Mouse (Mus musculus): ENCODE data around the gene Map4k4. TPM values are rescaled to one million over a fixed set of nuclear protein-coding genes. Genes with fewer than 3 reads are reported as not detected.

Gene Map4k4
- polyA plus RNA-seq, 1 experiment from 2014 or later, result 49.3 TPM

DNA sequence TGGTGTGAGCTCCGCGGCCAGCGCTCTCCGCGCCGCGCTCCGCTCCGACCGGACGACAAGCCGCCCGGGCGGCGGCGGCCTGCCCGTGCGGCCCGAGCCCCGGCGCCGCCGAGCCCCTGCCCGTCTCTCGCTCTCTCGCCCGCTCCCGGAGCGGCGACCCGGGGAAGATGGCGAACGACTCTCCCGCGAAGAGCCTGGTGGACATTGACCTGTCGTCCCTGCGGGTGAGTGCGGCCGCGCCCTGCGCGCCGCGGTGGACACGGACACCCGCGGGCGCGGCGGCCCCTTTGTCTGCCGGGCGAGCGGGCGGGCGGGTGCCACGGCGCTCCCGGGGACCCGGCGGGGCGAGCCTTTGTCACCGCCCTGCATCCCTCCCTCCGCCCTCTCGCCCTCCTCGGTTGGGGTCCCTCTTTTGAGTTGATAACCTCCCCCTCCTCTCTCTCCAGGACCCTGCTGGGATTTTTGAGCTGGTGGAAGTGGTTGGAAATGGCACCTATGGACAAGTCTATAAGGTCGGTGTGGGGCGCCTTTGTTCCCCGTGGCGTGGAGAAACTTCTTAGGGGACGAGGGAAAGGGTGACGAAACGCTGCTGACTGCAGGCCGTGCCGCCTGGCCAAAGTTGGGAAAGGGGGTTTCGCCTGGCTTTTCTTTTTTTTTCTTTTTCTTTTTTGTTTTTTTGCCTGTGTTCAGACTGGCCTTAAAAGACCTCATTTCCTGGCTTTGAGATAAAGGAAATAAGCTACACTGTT lies 524 bp downstream of the Map4k4 start:
- WGBS, result under 1% methylated on average over 64 of the region's 75 CpGs
- no peak for TF ChIP-seq CTCF (IDR thresholded peaks at IDR 0.05; ENCODE audit: low read depth)
- Histone ChIP-seq H3K36me3 (ENCODE audit: insufficient read depth) (peaks cover 18% of the 10 kb centered on the region), H3K27me3 (ENCODE audit: insufficient read depth, low read length) (no peaks in the 10 kb centered on the region), H3K4me3 (ENCODE audit: low read depth, low read length) (peak overlapping the region; percentile 97), H3K4me2 (peak overlapping the region; percentile 93), H3K27ac (ENCODE audit: low read depth) (peak overlapping the region; percentile 99), H3K4me1 (ENCODE audit: insufficient read depth) (peaks cover 29% of the 10 kb centered on the region), H3K9ac (peak overlapping the region; percentile 99), H3K9me3 (ENCODE audit: low read depth, low read length) (no peaks in the 10 kb centered on the region)
- DNase-seq (peak; percentile 69), ATAC-seq (ENCODE audit: insufficient read depth) (peak; percentile 39)

DNA sequence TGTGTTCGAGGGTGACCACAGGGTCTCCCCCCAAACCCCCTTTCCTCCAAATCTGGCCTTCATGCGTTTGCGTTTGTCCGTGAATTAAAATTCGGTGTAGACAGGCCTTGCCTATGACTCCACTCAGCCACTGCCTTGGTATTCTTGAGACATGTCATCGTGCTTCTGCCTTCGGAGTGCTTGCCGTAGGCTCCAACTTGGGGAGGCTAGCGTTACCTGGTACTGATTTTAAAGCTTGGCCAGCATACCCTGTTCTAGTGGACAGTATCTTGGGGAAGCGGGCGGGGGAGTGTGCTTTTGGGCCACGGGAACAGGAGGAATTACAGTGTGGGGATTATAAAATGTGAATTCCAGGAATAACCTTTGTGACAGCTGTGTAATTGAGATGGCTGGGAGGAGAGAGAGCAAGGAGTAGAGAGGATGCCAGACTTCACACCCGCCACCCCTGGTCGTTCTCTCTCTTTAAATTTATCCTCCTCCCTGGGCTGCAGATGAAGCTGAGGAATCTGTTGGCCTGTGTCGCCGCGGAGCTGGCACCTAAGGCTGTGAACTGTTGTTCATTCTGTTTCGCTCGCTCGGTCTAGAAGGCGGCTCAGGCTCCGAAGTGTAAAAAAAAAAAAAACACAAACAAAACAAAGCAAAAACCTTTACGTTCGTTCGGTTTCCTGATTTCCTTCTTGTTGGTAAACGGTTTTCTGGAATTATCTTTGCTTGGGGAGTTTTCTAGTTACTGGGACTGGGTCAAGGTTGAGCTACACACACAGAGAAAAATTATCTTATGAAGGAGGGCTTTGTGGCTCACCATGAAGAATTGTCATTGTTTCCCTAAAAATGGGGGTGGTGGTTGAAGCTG lies 1.4 kb downstream of the Map4k4 start:
- H3K27ac ChIP-seq (ENCODE audit: low read depth), result peak overlapping the region; percentile 99
- peaks cover 28% of the 10 kb centered on the region for H3K4me1 ChIP-seq (ENCODE audit: insufficient read depth)
- H3K9ac ChIP-seq, result peak overlapping the region; percentile 99
- H3K9me3 ChIP-seq (ENCODE audit: low read depth, low read length), result no peaks in the 10 kb centered on the region
- TF ChIP-seq CTCF (IDR thresholded peaks at IDR 0.05; ENCODE audit: low read depth), result no peak
- DNase-seq (peak; percentile 55), ATAC-seq (ENCODE audit: insufficient read depth) (no peak)
- 1% methylated on average over 26 of the region's 26 CpGs for WGBS
- peaks cover 21% of the 10 kb centered on the region for H3K36me3 ChIP-seq (ENCODE audit: insufficient read depth)
- peak overlapping the region; percentile 93 for H3K4me2 ChIP-seq
- peak overlapping the region; percentile 97 for H3K4me3 ChIP-seq (ENCODE audit: low read depth, low read length)
- H3K27me3 ChIP-seq (ENCODE audit: insufficient read depth, low read length), result no peaks in the 10 kb centered on the region

DNA sequence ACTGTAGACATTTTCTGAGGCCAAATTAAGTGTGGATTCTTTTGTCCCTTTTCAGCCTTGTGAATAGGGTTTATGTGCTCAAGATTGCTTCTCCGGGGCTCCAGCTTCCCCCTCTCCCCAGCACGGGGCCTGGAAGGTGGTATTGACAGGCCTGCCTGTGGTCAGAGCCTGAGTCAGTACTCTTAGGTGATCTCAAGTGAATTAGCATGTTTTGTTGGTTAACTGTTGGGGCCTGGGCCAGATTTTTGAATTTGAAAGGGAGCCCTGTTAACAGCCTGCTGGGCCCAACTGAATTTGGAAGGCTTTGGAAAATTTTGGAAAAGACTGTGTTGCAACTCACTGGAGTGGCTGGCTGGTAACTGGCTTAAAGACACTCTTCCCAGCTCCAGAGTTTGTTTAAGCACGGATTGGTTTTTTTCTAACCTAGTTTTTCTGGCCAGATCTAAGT lies 2.0 kb downstream of the Map4k4 start:
- Histone ChIP-seq H3K4me2 (peak overlapping the region; percentile 93), H3K27ac (ENCODE audit: low read depth) (peak overlapping the region; percentile 99), H3K4me1 (ENCODE audit: insufficient read depth) (peaks cover 31% of the 10 kb centered on the region), H3K9me3 (ENCODE audit: low read depth, low read length) (no peaks in the 10 kb centered on the region), H3K9ac (peak overlapping the region; percentile 99), H3K27me3 (ENCODE audit: insufficient read depth, low read length) (no peaks in the 10 kb centered on the region), H3K4me3 (ENCODE audit: low read depth, low read length) (peak overlapping the region; percentile 97), H3K36me3 (ENCODE audit: insufficient read depth) (peaks cover 26% of the 10 kb centered on the region)
- WGBS, result 4% methylated on average over 3 of the region's 3 CpGs
- no peak for TF ChIP-seq CTCF (IDR thresholded peaks at IDR 0.05; ENCODE audit: low read depth)
- ATAC-seq (ENCODE audit: insufficient read depth) (no peak), DNase-seq (peak; percentile 56)

DNA sequence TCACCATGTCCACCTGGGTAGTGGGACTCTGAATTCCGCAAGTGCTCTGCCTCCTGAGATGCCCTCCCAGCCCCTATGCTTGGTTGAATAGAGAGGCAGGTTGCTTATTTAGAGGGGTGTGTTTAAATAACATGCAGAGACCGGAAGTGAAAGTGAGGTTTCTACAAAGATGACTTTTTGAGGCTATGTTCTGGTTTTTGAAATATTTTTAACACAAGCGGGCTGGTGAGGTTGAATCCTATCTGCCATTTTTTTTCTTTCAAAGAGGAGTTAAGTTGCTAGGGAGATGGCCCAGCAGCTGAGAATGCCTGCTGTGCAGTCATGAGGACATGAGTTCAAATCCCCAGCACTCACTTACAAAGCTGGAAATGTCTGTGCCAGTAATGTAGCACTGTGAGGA lies 4.0 kb downstream of the Map4k4 start:
- Histone ChIP-seq H3K4me3 (ENCODE audit: low read depth, low read length) (no peak overlapping the region), H3K9me3 (ENCODE audit: low read depth, low read length) (no peaks in the 10 kb centered on the region), H3K36me3 (ENCODE audit: insufficient read depth) (peaks cover 31% of the 10 kb centered on the region), H3K27ac (ENCODE audit: low read depth) (no peak overlapping the region), H3K9ac (no peak overlapping the region), H3K4me1 (ENCODE audit: insufficient read depth) (peaks cover 31% of the 10 kb centered on the region), H3K4me2 (peak overlapping the region; percentile 20; the same call in 1 of the 2 replicates), H3K27me3 (ENCODE audit: insufficient read depth, low read length) (no peaks in the 10 kb centered on the region)
- DNase-seq, result no peak
- 79% methylated on average over 3 of the region's 3 CpGs for WGBS
- TF ChIP-seq CTCF (IDR thresholded peaks at IDR 0.05; ENCODE audit: low read depth), result no peak
- ATAC-seq (ENCODE audit: insufficient read depth), result no peak

DNA sequence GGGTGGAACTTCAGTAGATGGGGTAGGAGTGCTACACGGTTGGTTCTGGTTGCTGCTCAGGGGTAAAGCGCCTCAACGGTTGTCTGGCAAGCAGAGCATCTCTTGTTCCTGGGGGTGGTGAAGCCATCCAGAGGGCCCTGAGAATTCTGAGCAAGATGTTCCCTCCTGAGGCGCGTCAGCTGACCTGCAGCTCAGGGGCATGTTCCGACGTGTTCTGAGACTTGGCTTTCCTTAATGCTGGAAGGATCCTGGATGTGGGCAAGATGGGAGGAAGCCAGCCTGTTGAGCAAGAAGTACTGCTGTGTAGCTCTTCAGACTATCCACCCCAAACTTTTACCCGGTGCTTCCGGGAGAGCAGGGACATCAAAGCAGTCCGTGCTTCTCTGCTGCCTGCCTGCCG lies 6.2 kb downstream of the Map4k4 start:
- TF ChIP-seq CTCF (IDR thresholded peaks at IDR 0.05; ENCODE audit: low read depth), result no peak
- H3K36me3 ChIP-seq (ENCODE audit: insufficient read depth), result peaks cover 45% of the 10 kb centered on the region
- H3K9ac ChIP-seq, result peak overlapping the region; percentile 26; the same call in 1 of the 2 replicates
- H3K9me3 ChIP-seq (ENCODE audit: low read depth, low read length), result no peaks in the 10 kb centered on the region
- no peaks in the 10 kb centered on the region for H3K27me3 ChIP-seq (ENCODE audit: insufficient read depth, low read length)
- H3K4me2 ChIP-seq, result peak overlapping the region; percentile 32; the same call in 1 of the 2 replicates
- WGBS, result 37% methylated on average over 11 of the region's 11 CpGs
- ATAC-seq (ENCODE audit: insufficient read depth) (no peak), DNase-seq (no peak)
- H3K4me3 ChIP-seq (ENCODE audit: low read depth, low read length), result no peak overlapping the region; the same call in 1 of the 2 replicates
- H3K4me1 ChIP-seq (ENCODE audit: insufficient read depth), result peaks cover 31% of the 10 kb centered on the region
- no peak overlapping the region for H3K27ac ChIP-seq (ENCODE audit: low read depth)

DNA sequence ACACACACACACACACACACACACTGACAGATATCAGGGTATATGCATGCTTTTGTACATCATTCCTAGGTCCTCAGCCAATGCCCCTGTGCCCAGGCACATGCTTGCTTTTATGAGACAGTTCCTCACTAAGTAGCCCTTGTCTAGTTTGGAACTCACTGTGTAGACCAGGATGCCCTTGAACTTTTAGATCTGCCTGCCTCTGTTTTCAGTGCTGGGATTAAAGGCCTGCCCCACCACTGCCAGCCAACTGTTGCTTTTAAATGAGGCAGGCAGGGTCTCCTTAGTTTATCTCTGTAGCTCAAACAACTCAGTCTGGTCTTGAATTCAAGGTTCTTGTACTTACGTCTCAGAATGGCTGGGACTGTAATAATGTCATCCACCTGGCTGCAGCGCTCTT lies 8.3 kb downstream of the Map4k4 start:
- Histone ChIP-seq H3K36me3 (ENCODE audit: insufficient read depth) (peaks cover 56% of the 10 kb centered on the region), H3K4me3 (ENCODE audit: low read depth, low read length) (no peak overlapping the region), H3K27me3 (ENCODE audit: insufficient read depth, low read length) (no peaks in the 10 kb centered on the region), H3K4me1 (ENCODE audit: insufficient read depth) (peaks cover 20% of the 10 kb centered on the region; the same call in 1 of the 2 replicates), H3K9me3 (ENCODE audit: low read depth, low read length) (no peaks in the 10 kb centered on the region), H3K27ac (ENCODE audit: low read depth) (no peak overlapping the region), H3K4me2 (no peak overlapping the region), H3K9ac (no peak overlapping the region)
- ATAC-seq (ENCODE audit: insufficient read depth) (no peak), DNase-seq (no peak)
- 88% methylated on average over 2 of the region's 2 CpGs for WGBS
- no peak for TF ChIP-seq CTCF (IDR thresholded peaks at IDR 0.05; ENCODE audit: low read depth)

DNA sequence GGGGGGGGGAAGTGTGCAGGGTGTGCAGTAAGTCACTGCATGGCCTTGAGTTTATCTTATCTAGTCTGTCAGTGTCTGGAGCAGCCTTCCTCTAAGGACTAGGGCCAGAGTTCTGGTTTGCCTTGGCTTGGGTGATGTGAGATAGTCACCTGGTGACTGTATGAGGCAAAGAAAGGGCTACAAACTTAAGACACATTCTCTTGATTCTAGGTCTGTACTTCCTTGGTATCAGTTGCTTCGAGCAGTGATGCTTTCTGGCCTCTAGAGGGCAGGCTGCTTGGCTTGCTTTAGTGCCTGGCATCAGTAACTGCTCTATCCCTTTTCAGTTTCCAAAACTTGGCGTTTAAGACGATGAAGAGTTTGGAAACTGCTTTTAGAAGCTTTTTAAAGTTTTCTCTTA lies 10.7 kb downstream of the Map4k4 start:
- WGBS, result 49% methylated on average over 3 of the region's 3 CpGs
- H3K27me3 ChIP-seq (ENCODE audit: insufficient read depth, low read length), result no peaks in the 10 kb centered on the region
- no peak overlapping the region for H3K4me3 ChIP-seq (ENCODE audit: low read depth, low read length)
- TF ChIP-seq CTCF (IDR thresholded peaks at IDR 0.05; ENCODE audit: low read depth), result peak; percentile 86
- peaks cover 6% of the 10 kb centered on the region; the same call in 1 of the 2 replicates for H3K9me3 ChIP-seq (ENCODE audit: low read depth, low read length)
- H3K27ac ChIP-seq (ENCODE audit: low read depth), result no peak overlapping the region
- H3K4me1 ChIP-seq (ENCODE audit: insufficient read depth), result peaks cover 8% of the 10 kb centered on the region; the same call in 1 of the 2 replicates
- peaks cover 48% of the 10 kb centered on the region for H3K36me3 ChIP-seq (ENCODE audit: insufficient read depth)
- ATAC-seq (ENCODE audit: insufficient read depth) (no peak), DNase-seq (peak; percentile 83)
- no peak overlapping the region for H3K9ac ChIP-seq
- H3K4me2 ChIP-seq, result no peak overlapping the region

All from lung, embryonic 14.5 days (tissue).